Mouse (Mus musculus) layer of hippocampus, adult 11-12 months (tissue): ENCODE data around the gene Fam45a.

Experiments
- DNase-seq: peaks from one replicate; pipeline ENCODE4 v3.0.0; 2022; ENCODE audit warnings: low spot score

Gene Fam45a

DNA sequence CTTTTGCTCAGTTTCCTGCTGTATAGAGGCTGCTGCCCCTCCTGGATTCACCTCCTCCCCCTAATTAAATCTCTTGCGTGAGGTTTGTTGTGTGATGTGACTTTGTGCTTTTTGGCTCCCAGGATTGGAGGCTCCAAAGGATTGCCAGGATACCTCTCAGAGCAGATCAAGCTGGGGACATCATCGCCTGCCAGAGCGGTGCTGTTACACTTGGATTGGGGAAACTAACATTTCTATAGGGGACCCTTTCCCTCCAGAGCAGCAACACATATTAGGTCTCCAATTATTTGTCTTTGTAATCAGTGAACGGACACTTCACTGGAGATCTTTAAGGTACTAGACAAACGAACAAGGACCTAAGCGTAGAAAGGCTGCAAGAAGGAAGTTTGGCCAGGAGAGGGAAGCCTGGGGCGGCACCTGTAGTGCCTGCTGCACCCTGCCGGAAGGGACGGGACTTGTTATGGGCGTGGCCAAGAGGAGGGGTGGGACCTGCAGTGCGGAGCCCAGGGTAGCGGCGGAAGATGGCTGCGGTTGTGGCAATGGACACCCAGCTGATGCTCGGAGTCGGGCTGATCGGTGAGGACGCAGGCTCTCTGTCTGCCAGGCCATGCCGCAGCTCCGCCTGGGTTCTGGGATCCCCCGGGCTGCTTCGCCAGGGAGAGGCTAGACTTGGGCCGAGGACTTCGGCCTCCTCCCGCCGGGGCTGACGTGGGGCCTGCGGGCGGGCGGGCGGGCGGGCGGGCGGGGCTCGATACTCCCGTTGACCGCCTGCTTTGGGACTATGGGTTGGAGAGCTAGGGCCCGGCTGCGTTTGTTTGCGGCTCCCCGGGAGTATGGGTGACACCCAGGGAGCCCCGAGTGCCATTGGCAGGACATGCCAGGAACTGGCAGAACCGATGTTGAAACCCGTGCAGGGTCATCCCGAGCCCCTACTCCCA, at the start of gene Fam45a:
Gene Fam45a (plus strand): TSS at position 488 of the 938 bp plus-strand sequence.
- DNase-seq = peak; percentile 92

DNA sequence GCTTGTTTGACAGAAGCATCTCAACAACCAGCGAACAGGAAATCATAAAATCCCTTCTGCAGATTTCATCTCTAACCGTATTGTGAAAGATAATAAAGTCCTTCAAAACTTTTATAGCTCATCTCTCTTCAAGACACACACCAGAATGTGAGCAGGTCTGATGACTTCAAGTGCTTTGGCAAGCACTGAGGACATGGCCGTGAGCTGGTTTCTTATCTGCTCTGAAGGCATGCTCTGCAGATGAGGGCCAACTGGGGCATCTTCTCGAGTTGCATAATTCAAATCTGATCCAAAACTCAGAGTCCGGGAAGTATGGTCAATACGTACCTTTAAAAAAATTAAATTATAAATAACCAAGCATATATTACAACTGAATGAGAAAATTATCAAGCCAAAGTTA, 38.0 kb upstream of the Fam45a start:
- no peak for DNase-seq

DNA sequence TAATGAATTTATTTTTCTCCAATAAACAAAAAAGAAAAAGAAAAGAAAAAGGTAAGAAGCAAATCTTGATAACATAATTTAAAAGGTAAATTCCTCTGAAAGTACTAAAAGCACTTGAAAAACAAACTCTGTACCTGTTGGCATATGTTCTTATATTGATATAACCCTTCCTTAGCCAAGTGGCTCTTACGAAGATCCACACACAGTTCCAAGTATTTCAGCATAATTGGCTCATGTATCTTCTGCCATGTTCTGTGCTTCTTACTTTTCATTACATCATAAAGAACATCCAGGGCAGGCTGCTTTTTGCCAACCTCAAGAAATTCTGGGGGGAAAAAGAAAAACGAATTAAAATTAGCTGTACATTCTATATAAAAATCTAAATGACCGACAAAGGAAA, 29.4 kb upstream of the Fam45a start:
- no peak for DNase-seq

DNA sequence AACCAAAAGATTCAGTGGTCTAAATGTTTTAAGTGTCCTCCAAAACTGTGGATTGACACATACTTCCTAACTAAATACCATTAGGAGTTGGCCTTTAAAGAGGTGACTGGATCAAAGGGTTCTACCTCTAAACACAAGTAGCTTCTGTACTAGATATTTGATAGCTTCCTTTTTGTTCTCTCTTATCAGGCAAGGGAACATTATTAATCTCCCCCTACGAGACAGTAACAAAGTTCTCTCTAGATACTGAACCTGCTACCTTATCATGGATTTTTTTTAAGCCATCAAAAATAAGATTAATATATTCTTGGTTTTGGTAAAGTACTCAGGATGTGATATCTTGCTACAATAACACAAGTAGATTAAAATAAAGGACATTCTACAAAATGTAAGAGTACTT, 26.7 kb upstream of the Fam45a start:
- no peak for DNase-seq

DNA sequence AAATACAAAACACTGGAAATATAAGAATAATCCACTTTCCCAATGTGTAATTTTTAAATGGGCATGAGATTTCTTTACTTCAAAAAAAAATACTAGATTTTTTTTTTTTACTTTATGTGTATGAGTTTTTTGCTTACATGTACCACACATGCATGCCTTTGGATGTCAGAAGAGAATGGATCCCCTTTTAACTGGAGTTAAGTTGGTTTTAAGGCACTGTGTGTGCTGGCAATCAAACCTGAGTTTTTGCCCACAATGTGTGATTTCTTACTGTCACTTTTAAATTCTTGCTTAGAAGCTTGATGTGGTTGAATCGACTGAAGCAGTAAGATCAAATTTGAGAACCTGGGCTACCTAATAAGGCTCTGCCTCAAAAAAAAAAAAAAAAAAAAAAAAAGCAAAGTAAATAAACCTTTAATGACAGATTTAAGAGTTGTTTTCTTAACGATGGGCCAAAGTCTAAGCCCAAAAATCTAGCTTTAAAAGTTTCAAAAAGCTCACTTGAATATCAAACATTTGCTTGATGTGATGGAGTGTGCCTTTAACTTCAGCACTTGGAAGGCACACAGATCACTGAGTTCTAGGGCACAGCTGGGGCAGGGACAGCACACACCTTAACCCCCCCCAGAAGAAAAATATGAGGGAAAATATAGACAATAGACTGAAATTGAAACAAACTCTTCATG, 23.8 kb upstream of the Fam45a start:
- DNase-seq = no peak

DNA sequence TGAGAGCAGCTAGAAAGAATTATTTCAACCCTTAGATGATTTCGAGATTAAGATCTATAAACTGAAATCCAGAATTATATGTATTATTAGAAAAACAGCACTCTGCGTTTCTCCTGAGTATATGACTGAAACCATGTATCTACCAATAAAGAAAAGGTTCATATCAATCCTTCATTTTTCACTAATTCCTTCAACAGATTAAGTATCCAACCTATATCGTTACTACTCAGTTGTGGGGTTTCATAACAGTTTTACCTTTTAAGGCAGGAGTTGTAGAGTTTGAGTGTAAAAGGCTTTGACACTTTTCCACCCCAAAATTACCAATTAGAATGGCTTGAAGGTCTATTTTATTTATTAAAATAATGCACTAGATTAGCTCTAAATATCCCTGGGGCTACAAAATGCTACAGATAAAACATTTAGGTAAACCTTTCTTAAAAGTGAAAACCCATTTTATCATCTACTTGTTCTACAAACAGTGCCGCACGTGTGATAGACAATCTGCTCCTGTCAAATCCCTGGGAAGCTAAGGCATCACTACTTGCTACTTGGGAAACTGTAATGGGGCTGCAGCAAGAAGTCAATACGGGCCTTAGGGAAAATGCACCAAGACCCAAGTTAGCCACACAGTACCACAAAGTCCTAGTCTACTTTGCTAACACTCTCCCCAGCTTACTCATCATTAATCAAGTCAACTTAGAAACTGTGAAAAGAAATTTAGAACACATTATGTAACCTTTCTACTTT, 23.0 kb upstream of the Fam45a start:
- no peak for DNase-seq

DNA sequence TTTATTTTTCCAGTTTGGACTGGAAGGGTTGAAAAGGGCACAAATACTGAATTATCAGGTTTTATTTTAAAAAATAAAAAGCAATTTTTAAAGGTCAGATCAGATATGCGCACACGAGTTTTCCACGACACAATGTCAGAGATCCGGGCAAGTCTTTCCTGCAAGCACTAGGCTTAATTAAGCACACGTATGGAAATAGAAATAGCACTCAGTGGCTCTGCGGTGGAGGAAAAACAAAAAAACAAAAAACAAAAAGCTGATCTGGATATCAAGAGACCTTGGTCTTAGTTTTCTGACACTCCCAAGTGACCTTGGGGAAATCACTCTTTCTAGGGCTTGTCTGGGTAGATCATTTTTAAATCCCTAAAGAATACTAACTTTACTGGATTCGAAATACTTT, 21.9 kb upstream of the Fam45a start:
- no peak for DNase-seq

DNA sequence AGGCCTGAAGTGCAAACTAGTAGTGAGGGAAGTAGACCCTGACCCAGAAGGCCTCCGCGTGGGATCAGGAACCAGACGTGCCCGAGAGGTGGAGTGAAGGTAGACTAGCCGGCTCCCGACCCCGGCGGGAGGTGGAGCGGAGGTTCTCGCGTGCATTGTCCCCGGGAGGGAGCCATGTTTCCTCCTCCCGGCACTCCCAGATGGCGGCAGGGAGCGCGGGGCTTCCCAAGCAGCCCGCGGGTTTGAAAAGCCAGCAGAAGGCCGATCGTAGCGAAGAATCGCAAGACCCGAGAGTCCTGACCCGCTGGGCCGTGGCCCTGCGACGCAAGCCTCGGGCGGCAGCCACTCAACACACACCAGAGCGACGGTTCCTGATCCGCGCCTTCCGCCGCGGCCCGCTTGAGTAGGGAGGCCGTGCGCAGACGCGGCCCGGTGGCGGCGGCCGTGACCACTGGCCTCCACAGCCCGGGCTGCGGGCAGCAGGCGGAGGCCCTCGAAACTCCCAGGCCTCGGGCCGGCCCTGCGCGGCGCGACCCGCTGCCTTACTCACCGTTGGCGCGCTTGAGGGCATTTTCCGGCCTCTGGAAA, 21.4 kb upstream of the Fam45a start:
- no peak for DNase-seq

DNA sequence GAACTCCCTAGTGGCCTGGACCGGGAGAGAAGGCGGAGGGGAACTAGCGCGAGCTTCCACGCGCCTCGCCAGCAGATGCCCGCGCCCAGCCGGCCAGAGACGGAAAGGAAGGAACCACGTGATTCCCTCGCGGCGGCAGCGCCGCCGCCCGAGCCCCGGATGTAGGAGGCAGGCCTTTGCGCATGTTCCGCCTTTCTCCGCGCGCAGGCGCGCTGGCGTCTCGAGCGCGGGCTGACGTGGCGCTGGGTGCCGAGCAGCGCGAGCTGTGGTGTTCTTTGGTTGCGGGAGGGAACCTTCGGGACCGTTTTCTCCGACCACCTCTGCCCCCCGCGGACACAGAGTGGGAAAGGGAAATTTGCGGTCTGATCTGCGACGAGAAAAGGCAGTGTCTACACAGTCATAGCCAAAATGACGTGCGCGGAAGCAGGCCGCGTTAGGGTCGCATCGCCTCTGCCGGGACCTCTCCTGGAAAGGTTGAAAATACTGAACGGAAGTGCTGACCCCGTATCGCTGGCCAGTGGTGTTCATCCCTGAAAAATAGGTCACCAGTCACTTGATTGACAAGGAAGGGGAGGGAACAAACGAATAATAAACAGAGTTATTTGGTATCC, 20.7 kb upstream of the Fam45a start, which contains the start of gene Eif3a:
Gene Eif3a (minus strand): TSS at position 108 of the 611 bp plus-strand sequence.
- peak; percentile 95 for DNase-seq

DNA sequence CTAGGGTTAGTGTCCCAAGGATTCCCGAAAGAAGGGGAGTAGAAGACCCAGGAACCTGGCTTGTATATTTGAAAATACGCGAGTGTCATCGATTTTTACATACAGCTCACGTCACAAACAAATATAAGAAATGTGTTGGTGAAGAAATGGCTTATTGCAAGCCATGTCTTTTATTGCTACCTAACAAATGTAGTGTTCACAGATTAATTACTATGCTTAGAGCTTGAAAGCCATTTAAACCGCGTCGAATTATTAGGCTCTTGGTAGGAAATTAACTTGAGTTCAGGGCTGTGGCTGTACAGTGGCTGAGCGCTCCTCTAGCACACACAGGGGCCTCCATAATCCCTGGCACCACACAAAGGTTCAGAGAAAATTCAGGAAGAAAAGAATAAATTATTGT, 20.2 kb upstream of the Fam45a start:
- no peak for DNase-seq

DNA sequence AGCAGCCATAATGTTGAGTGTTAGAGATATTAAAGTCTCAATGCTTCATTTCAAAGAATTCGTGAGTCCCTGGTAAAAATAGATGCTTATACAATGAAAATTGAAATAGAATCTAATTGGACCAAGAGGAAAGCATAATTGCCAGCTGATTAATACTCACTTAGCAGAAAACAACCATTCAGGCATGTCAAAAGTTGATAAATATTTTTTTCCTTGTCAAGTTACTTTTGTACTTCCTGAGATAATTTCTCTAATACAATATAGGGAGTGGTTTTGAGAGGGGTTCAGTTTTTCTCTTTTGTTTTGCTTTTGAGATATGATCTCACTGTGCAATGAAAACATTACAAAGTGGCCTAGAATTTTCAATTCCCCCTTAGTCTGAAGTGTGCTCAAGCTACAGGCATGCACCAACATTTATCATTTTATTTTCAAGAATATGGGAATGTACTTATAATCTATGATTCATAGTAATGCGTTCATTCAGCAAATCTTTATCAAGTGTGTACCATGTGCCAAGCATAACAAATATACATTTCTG, 18.1 kb upstream of the Fam45a start:
- DNase-seq = no peak

DNA sequence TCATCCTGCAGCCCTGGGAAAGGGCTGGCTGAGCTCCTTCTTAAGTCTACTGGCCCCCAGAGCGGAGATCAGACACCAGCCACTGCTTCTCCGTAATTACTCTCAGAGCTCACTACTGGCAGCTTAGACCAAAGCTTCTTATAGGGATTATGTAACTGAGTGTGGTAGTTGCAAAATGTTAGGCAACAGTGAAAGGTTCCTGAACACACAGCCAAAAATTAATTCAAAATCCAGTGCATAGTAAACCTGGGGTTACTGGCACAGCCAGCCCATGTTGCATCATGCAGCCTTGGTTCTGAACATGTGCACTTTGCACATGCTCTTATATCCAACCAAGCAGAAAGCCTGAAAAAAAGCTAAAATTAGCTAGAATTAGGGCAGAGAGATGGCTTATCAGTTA, 16.1 kb upstream of the Fam45a start:
- DNase-seq = no peak

DNA sequence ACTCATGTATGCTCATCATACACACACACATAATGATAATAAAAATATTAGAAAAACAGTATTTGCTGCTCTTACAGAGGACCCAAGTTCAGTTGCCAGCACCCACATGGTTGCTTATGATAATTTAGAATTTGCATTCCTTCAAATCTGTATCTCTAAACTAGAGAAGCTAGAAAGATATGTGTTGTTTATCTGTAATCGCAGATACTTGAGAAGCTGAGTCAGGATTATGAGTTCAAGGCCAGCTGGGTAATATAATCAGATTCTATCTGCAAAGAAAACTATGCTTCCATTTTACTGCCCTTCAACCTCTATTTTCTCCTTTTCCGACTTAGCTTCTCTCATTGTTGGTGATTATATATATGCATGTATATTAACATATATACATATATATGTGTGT, 14.0 kb upstream of the Fam45a start:
- DNase-seq = no peak

DNA sequence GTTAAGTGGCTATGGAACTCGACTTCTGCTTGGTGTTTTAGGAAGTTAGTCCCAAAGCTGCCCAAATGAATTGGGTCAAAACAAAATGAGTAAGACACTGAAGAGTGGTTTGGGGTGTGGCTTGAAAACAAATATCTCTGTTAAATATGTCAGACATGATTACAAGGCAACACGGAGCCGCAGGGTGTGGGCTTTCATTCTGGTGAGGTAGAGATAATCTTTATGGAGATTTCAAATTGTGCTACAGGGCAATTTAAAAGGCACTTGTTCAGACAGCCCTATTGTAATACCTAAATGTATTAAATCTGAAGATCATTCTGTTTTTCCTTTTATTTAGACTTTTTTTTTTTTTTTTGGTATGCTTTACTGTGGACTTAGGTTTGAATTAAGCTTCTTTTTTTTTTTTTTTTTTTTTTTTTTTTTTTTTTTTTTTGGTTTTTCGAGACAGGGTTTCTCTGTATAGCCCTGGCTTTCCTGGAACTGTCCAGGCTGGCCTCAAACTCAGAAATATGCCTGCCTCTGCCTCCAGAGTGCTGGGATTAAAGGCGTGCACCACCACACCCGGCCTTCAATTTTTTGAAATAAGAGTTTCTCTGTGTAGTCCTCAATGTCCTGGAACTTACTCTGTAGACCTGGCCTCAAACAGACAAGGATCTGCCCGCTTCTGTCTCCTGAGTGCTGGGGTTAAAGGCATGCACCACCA, 11.4 kb upstream of the Fam45a start:
- DNase-seq = no peak

DNA sequence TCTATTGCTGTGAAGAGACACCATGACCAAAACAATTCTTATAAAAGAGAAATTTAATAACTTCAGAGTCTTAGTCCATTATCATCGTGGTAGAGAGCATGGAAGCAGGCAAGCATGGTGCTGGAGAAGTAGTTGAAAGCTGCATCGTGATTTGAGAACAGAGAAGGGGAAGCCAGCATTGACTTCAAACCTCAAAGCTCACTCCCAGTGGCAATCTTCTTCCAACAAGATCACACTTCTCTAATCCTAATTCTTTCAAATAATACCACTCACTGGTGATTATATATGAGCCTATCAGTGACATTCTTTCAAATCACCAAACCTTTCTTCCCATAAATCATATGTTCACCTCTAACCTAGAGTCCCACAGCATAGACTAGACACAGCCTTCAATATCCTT, 6.5 kb upstream of the Fam45a start:
- no peak for DNase-seq

DNA sequence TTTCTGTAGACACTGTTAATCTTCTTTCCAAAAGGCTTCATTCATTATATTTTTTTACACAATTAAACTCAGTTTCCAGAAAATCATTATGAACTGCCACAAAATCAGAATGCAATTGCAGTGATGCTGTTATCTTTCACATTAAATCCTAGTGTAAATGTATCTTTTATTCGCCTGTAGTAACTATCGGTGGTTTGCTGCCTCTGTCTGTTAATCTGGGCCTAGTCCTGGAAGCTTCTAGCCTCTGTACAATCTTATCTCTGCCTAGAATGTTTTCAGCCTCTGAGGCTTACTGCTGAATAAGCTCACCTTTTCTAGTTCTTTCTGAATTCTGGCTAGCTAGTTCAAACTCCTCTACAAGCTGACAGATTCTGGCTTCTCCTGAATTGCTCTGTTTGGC, 1.5 kb upstream of the Fam45a start:
- no peak for DNase-seq

DNA sequence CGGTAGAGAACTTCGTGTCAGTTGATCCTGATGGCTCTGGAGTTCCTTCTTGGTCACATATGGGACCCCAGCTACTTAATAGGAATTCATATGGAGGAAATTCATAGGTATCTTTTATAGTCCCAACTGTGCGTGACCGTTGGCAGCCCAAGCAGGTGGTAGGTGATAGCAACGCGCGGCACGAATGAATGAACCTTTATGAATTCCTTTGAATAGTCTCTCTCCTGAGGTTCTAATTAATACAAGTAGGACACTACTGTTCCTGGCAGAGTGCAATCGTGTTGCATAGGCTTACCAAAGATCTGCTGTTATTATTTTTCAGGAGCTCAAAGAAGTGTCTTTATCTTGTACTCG, 628 bp downstream of the Fam45a start:
- no peak for DNase-seq

DNA sequence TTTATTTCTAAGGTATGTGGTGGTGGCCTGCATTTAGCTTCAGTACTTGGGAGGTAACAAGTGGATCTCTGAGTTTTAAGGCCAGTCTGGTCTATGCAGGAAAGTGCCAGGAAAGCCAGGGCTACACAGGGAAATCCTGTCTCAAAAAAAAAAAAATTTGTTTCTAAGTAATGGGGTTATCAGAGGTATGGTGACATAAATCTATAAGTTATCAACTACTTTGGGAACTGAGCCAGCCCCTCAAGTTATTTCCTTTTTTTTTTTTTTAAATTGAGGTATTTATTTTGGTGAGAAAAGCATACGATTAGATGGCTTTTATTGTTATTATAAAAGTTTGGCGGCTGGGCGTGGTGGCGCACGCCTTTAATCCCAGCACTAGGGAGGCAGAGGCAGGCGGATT, 1.7 kb downstream of the Fam45a start:
- DNase-seq = no peak

DNA sequence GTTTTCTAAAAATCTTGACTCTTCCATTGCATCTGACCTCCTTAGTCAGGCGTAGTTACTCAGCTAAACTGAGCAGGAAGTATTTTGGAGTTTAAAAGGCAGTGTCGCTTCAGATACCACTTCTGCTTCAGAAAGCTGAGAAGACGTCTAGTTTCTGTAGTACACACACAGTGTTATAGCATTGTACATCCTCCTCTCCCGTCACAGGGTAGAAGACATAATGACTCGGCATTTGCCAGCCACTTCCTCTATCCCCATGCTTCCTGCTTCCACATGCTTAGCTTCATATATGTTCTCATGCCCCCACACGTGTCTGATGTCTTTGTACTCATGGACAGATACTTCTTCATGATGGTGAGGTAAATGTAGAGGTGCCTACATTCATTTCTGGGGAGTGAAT, 7.3 kb downstream of the Fam45a start:
- no peak for DNase-seq

DNA sequence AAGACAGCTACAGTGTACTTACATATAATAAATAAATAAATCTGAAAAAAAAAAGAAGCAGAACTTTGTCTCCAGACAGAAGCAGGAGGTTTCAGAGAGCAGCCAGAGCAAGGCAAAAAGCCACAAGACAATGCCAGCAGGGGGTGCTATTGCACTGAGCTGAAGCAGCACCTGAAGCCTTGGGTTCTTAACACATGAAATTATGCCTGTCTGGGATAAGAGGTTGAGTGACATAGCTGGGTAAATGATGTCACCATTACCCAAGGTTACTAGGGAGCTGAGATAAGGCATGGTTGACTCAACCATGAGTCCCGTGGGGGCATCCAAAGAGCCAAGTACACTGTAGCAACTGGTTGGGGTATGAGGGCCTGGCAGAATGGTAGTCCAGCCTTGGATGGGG, 26.4 kb downstream of the Fam45a start:
- DNase-seq = peak; percentile 68

DNA sequence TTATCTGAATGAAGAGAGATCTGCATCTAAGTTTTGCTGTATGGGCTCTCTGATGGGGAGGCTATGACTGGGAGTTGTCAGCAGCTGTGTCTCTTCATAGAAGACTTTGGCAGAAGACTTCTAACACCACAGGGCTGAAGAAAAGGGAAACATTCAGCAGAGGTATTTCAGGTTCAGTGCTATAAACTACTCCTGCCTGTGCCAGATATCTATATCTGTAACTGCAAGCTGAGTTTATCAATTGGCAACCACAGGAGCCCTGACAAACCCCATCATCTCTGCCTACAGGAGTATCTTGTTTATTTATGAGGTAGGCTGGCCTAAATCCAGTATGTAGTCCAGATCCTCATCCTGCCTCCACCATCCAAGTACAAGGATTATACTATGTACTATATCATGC, 31.9 kb downstream of the Fam45a start:
- no peak for DNase-seq
